Mouse (Mus musculus) layer of hippocampus, adult 2 months (tissue): ENCODE data around the gene Cmtm8. TPM values are rescaled to one million over a fixed set of nuclear protein-coding genes. Genes with fewer than 3 reads are reported as not detected.
A peak's percentile ranks its signal among the peaks of the same experiment; 100 is the strongest.

Source experiments
- DNase-seq, 2 experiments: peaks; one replicate each; pipeline ENCODE4 v3.0.0; 2022; ENCODE audit warnings: low spot score in 2 of 2
- H3K27ac ChIP-seq: fragments of 200-600 bp; 2 replicates; pipeline ENCODE4 v1.8.1; 2022
- H3K4me3 ChIP-seq: fragments of 200-600 bp; 2 replicates; pipeline ENCODE4 v1.8.1; 2022; ENCODE audit warnings: mild to moderate bottlenecking
- CTCF ChIP-seq: fragments of 200-600 bp; conservative IDR thresholded peaks from 2 replicates; pipeline ENCODE4 v1.8.1; 2022; ENCODE audit warnings: antibody characterized with exemption, mild to moderate bottlenecking, moderate library complexity
- total RNA-seq, 2 experiments: library from RNA; stranded (reverse); gene quantifications; 2 replicates each; pipeline ENCODE4 v1.2.3; 2021

Gene Cmtm8
- total RNA-seq, 2 experiments from 2014 or later, result 2.3 to 3.1 TPM

DNA sequence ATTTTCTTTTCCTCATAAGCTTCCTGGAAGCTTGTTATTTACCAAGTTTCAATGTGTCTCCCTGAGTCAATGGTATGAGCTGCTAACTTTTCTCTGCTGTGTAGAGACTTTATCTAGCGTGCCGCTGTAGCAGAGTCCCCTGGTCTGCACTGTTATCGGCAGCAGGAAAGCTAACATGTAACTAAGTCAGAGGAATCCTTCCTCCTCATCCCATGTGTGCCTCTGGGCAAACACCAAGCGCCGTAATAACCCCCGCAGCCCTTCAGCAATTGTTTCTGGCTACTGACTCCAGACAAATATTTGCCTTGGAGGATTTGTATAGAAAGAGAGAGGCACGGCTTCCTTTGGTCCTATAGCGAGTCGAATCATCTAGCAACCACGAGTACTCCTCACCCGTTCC is 33.1 kb downstream of the Cmtm8 start:
- H3K4me3 ChIP-seq, result no peak overlapping the region
- no peak for DNase-seq
- H3K27ac ChIP-seq, result no peak overlapping the region
- TF ChIP-seq CTCF, result no peak

DNA sequence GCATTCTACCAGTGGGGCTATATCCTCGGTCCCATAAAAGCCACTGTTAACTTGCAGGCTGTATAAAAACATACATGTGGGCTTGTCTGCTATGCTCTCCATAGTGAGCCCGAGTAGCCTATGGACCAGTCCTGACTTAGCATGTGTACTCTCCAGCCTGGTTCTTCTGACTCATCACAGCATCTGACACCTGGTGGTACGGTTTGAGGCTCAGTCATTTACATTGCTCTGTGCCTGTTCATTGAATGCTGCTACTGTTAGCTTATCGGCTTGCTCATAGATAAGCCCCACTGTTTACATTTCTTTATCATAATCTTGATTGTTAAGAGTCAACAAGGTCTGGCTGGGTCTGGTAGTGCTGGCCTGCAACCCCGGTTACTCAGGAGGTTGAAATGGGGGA is 35.3 kb downstream of the Cmtm8 start:
- no peak for DNase-seq
- TF ChIP-seq CTCF, result no peak
- Histone ChIP-seq H3K27ac (no peak overlapping the region), H3K4me3 (no peak overlapping the region)

DNA sequence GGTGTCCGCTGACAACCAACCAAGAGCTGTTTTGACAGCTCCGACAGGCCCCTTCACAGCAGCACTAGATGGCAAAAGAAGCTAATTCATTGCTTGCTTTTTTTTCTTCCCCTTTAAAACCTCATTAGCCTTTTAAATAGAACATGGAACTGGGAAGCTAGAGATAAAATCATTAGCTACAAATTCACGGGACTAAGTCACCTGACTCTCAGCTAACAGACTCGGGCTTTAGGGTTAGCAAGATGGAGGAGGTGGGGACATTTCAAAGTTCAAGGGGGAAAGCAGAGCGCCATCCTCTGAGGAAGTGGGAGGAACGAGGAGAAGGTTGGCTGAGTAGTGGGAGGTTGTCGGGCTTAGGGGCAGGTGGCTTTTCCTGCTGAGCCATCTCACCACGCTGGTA is 36.7 kb downstream of the Cmtm8 start:
- no peak for DNase-seq
- no peak for TF ChIP-seq CTCF
- H3K27ac ChIP-seq, result no peak overlapping the region
- no peak overlapping the region for H3K4me3 ChIP-seq

DNA sequence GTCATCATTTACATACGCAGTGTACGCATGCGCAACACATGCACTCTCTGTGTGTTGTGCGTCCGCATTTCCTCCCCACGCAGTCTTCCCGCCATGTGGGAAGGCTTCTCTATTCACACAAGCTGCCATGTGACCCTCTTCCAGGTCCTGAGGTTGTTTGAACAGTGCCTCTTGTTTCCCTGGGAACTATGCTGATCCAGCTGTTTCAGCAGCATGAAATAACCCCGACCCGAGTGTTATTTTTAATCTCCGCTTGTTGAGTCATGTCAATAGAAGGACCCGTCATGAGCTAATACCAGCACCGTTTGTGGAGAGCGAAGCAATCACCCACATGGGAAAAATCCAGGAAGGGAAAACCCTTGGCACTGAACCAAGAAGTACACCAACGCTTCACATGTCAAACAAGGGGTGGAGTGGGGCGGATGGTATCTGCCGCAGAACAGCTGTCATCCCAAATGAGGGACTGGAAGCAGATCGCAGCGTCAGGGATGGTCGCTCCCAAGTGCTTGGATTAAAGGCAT is 38.7 kb downstream of the Cmtm8 start:
- Histone ChIP-seq H3K4me3 (no peak overlapping the region), H3K27ac (no peak overlapping the region)
- peak; percentile 78 to 79 for DNase-seq
- no peak for TF ChIP-seq CTCF

DNA sequence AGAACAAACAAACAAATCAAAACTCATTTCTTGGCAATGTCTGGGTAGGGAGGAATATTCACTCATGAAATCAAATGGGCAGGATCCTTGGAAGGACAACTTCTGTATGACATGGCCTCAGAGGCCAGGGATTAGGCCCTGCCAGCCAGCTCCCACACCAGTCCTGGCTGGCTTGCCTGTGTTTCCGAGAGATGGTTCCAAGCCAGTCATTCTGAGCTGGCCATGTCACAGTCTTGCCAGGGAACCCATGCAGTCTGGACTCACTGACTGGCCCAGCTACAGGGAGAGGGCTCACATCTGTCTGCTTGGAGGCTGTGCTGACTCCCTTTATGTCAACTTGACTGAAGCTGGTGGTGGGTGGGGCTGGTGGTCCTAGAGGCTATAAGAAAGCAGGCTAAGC is 41.8 kb downstream of the Cmtm8 start:
- no peak for DNase-seq
- no peak overlapping the region for H3K27ac ChIP-seq
- no peak overlapping the region for H3K4me3 ChIP-seq
- TF ChIP-seq CTCF, result no peak

DNA sequence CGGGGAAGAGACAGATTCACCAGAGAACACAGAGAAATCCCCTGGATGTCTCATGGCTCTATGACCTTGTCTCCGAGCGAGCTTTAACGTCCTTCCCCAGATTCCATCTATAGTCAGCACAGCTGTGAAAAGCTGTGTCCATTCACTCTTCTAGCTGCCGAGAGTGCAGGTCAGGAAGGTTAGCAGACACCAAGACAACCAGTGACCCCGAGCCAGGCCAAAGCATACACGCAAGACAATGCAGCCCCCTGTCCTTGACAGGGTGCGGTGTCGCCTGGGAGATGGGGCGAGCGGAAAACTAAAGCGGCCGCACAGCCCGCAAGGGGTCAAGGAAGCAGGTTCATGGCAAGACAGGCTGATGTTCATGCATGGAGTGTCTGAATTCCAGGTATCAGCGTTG is 42.7 kb downstream of the Cmtm8 start:
- H3K27ac ChIP-seq, result no peak overlapping the region
- no peak overlapping the region for H3K4me3 ChIP-seq
- TF ChIP-seq CTCF, result no peak
- no peak for DNase-seq

DNA sequence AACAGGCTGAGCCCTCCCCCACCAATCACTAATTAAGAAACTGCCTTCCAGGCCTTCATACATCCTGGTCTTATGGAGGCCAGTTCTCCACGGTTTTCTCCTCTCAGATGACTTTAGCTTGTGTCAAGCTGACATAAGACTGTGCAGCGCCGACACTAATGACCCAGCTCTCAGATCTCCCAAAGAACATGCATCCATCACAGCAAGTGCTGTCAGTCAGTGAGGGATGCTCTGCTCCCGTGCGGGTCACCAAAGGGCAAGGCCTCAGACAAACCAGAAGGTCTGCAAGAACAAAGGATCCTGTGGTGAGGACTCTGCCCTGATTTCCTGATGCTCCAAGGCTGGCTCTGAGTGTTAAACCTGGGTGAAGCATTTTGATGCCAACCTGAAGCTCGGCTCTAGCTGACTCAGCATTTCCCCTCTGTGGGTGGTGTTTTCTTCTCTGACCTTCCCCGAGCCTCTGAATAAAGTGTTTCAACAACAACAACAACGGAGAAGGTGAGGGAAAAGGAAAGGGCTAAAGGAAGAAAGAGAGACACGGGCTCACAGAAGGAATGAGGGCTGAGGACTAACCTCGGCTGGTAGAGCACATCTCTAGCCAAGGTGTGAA is 44.4 kb downstream of the Cmtm8 start:
- DNase-seq, result no peak
- no peak for TF ChIP-seq CTCF
- Histone ChIP-seq H3K27ac (no peak overlapping the region), H3K4me3 (no peak overlapping the region)

DNA sequence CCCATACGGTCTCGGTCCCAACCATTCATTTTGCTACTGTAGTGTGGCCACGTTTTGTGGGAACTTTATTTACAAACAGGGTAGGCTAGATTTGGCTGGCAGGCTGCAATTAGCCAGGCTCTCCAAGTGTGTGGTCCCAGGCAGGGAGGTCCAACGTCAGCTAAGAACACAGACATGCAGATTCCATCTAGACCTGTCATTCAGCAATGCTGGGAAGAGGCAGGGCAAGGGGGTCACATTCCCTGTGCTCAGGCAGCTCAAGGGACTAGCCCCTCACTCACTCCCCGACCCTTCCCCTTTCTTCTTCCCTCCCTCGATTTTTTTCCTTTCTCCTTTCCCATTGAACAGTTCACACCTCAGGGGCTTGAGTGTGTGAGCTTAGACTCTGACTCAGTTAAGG is 45.1 kb downstream of the Cmtm8 start:
- TF ChIP-seq CTCF, result no peak
- Histone ChIP-seq H3K4me3 (no peak overlapping the region), H3K27ac (no peak overlapping the region)
- DNase-seq, result no peak

DNA sequence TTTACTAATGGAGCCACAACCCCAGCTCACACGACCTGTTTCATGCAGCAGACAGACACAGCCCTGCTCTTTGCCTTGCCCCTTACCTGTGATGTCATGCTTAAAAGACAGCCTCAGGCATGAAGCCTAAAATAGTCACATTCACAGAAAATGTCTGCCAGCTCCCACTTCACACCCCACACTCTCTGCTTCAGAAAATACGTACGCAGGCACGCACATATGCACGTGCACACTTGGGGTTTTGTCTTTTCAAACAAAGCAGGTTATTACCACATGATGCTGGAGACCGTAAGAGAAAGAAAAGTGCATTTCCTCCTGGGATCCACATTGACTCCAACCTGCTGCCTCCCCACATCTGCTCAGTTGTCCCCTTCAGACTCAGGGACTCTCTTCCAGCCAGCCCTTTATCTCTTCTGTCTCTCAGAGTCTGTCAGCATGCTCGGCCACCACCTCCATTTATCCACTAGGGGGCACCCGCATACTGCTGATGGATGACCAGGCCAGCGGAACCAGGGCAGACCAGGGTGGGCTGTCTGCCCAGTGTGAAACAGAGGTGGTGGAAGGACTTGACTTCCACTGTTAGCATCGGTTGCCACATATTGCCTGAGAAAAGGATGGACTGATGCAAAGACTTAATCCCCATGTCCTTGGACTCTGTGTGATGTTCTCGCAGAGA is 46.5 kb downstream of the Cmtm8 start:
- TF ChIP-seq CTCF, result peak; percentile 98
- no peak overlapping the region for H3K27ac ChIP-seq

DNA sequence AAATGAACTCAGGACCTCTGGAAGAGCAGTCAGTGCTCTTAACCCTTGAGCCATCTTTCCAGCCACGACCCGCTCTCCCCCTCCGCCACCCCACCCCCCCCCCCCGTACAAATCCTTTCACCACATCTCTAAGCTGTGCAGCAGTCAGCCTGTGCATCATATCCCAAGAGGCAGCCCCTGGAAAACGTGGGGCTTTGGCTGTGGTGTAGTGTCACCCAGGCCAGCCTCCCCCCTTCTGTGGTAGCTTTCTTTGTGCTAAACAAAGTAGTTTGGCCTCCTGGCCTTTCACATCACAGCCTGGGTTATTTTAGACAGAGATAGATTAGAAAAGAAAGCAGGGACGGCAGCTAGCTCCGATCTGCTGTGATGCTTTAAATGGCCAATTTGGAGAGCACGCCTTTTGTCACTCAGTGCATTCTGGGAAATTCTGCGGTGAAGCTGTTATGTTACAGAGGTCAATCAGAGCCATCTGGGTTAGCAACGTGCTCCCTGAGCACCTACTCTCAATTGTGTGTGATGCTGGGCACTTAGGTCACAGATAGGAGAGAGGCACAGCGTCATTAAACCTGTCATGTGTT is 47.4 kb downstream of the Cmtm8 start:
- H3K27ac ChIP-seq, result no peak overlapping the region
- TF ChIP-seq CTCF, result no peak
- DNase-seq, result no peak
- H3K4me3 ChIP-seq, result no peak overlapping the region

More for the DNA sequence above, 46.5 kb downstream of the Cmtm8 start:
- peak; percentile 82 to 93 for DNase-seq
- no peak overlapping the region for H3K4me3 ChIP-seq

DNA sequence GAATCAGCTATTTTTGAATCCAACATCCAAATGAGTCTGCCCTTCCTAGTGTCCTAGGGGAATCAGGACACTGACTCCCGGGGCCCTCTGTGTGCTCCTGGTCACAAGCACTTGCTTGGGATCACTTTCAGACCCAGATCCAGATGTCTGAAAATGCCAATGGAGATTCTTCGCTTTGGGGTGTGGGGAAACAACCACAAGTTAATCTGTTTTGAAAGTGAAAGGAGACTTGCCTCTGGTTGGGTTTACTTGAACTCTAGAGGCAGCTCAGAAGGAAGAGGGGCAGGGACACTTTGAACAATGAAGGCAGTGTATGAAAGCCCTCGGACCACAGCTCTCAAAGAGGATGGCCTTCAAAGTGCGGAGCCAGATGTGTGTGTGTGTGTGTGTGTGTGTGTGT is 49.5 kb downstream of the Cmtm8 start:
- Histone ChIP-seq H3K27ac (no peak overlapping the region), H3K4me3 (no peak overlapping the region)
- no peak for TF ChIP-seq CTCF
- DNase-seq, result no peak

DNA sequence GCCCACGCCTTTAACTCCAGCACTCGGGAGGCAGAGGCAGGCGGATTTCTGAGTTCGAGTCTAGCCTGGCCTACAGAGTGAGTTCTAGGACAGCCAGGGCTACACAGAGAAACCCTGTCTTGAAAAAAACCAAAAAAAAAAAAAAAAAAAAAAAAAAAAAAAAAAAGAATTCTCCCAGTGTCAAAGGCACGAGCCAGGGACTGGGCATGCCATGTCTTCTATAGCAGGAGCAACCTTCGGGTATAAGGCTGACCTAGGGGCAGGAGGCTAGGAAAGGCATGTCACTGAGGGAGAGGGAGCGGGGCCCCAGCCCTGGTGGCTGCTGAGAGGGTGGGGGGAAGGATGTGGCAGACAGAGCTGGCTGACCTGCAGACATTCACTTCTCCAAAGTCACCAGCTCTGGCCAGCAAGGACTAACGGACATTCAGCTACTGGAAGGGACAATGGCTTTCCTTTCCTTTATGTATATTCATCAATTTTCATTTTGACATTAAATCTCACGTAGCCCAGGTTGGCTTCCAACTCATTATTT is 50.1 kb downstream of the Cmtm8 start:
- DNase-seq, result no peak
- H3K27ac ChIP-seq, result no peak overlapping the region
- TF ChIP-seq CTCF, result no peak
- no peak overlapping the region for H3K4me3 ChIP-seq

DNA sequence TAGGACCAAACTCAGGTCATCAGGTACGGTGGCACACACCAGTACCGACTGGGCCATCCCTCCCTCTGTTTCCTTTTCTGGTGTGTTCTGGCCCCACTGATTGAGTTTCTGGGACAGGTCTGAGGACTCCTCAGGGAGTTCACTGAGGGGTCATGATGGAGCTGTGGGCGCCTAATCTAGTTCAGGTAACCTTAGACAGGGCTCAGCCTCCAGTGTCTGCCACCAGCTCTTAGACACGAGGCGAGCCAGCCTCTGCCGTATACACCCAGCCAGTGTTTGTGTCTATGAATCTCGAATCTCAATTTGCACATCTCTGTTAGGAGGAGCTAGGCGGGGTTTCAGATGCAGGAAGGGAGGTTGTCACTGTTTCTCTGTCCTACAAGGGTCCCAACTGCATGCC is 54.0 kb downstream of the Cmtm8 start:
- H3K27ac ChIP-seq, result no peak overlapping the region; the same call in 1 of the 2 replicates
- no peak for TF ChIP-seq CTCF
- H3K4me3 ChIP-seq, result no peak overlapping the region
- DNase-seq, result no peak
